Mouse (Mus musculus) embryo, embryonic 9.5 days (tissue): Measurements from ENCODE around the gene Tmem141.

Experiments used
- DNase-seq: peaks from one replicate; pipeline ENCODE4 v3.0.0-alpha.2; 2017; ENCODE audit errors: extremely low spot score

Gene Tmem141

GRCm38 (mm10) chr2:25607761-25608622 is 13.8 kb downstream of the Tmem141 start, which contains the start of gene Rabl6:
Gene Rabl6, minus strand, starts transcription at chr2:25608521.
- peak; percentile 90 for DNase-seq

- DNase-seq = no peak
Measured at GRCm38 (mm10) chr2:25602526-25602925, 19.3 kb downstream of the Tmem141 start.

DNA sequence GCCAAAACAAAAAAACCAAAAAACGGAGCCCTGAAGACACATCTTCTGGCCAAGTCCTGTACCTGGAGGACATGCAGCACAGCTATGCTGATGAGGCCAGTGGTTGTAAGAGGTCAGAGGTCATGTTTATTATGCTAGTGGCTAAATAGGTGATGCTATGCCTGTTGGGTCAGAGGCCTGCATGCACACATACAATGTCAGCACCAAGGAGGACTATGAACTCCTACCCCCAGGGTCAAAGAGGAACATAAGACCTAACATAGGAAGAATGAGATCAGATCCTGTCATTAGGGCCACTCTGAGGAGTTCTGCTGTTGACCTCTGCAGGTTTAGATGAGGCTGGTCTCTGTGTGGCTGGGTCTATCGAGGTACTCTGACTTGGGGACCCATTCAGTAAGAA is 21.8 kb downstream of the Tmem141 start:
- DNase-seq = no peak

DNA sequence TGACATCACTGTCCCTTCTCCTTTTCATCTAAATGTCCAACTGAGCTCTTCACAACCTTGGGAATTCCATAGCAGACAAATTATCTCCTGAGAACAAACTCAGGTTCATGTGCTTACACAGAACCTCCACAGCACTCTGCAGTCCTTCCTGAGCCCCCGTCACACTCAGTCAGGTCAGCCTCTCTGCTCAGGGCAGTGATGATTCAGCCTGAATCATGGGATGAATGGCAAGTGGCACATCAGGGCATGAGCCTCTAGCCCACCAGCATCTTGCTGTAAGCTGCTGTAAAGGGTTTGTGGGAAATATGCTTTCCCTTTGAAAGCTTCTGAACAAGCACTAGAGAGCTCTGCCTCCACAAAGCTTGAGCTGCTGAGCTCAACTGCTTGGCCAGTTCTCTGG is 23.1 kb downstream of the Tmem141 start:
- DNase-seq = no peak

DNA sequence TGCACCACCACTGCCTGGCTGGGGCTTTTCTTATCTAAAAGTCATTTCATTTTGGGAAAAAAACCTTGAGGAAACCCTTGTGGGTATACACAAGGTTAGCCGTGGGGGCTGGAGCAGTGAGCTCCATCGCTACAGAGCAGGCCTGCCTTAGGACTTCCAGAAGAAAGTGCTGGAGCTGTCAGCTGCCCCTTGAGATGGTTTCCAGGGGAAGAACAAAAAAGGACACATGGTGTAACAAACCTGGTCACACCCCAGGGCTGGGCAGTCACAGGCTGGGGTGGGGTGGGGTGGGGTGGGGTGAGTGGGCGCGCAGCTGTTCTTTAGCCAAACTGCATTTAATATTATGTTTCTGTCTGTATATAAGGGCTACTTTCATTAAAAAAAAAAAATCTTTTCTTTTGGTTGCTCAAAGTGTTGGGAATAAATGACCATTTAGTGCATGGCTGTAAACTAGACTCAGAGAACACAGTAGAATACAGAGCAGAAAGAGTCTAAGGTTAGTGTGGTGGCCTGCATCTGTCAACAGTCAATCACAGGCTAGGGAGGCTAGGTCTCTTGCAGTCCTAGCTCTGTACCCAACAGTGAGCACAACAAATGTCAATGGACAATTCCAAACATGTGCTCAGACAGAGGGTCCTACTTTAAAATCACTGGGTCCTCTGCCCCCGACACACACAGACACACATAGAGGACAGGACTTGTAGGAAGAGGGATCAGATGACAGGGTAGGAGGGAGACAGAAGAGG is 24.9 kb downstream of the Tmem141 start:
- DNase-seq = no peak

DNA sequence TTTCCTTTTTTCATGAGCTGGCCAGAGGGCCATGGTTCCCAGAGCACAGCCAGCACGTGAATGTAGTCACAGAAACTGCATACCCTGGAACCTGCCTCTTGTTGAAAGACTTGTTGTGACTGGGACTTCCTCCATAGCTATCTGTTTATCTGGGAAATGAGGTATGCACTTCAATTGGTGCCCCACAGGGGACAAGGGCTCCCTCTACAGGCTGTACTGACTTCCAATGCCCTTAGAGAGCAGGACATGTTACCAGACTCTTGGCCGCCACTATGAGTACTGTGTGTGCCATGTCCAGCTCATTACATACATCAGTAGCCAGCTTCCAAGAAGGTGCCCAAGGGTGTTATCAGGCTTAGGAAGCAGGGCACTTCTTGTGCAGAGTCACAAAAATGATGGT is 29.9 kb downstream of the Tmem141 start:
- no peak for DNase-seq

GRCm38 (mm10) chr2:25588227-25588907 is 33.4 kb downstream of the Tmem141 start:
- no peak for DNase-seq

DNA sequence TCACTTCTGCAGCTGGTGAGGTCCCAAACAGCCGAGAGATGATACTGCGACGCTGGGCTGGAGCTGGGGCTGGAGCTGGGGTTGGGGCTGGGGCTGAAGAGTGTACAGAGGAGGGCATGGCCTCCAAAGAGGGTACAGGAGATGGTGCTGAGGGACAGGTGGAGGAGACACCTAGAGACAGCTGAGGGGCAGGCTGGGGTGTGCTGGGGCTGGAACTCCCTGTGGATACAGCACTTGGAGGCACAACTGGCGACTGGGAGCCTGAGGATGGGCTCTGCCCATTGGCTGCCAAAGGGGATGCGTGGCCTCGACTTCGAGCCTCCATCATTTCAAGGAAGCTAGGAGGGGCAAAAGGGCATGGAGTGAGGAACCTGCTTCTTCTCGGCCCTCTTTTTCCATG is 34.5 kb downstream of the Tmem141 start:
- DNase-seq = no peak

- DNase-seq = no peak
Measured at GRCm38 (mm10) chr2:25585601-25586000, 36.2 kb downstream of the Tmem141 start.

DNA sequence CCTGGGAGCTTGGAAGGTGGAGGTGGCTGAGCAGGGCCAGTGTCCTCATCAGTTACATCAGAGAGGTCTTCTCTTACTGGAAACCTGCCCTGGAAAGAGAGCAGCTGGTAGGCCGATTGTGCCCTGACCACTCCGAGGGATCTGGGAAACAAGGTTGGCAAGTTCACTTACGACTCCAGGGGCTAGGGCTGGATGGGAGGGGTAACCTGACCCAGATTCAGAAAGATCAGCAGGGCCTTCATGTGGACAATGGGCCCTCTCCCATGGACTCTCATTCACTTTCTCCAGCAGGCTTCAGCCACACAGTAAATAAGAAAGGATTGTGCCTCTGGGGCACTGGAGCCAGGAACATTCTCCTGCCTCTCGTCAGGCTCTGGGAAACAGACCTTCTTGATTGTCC is 36.9 kb downstream of the Tmem141 start:
- DNase-seq = no peak

- DNase-seq = no peak
Measured at GRCm38 (mm10) chr2:25584152-25584551, 37.7 kb downstream of the Tmem141 start.

DNA sequence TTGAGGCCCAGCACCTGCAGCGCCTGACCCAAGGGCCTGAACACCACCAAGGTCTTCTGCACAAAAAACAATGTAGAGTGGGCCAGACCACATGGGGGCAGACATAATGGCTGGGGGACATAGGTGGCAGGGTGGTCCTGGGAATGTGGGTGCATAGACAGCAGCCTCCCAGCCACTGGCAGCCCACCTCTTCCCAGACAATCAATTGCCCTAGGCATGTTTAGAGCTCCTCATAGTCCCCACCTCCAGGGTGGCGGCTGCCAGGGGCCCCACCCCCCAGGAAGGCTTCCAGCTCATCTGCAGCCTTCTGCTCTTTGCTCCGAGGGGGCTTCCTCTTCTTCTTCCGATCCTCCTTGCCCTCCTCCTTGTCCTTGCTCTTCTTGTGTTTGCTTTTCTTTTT is 38.2 kb downstream of the Tmem141 start:
- DNase-seq = no peak

GRCm38 (mm10) chr2:25583120-25583481 is 38.7 kb downstream of the Tmem141 start:
- DNase-seq = no peak

- no peak for DNase-seq
Measured at GRCm38 (mm10) chr2:25582466-25583119, 39.2 kb downstream of the Tmem141 start.

DNA sequence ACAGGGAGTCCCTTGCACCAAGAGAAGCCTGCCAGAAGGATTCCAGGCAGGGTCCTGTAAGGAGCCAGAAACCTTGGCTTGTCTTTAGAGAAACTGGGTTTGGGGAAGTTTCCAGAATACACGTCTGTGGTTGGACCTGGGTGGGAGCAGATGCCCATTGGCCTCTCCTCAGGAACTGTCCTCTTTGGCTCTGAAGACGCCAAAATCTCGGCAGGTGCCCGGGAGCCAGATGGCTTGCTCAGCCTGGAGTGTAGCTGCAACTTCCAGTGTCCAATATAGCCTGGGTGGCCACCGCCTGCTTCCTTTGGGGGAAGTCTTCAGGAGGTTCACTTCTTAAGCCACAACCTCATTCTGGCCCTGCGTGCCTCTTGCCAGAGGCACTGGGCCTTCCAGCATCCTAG is 39.9 kb downstream of the Tmem141 start:
- no peak for DNase-seq

DNA sequence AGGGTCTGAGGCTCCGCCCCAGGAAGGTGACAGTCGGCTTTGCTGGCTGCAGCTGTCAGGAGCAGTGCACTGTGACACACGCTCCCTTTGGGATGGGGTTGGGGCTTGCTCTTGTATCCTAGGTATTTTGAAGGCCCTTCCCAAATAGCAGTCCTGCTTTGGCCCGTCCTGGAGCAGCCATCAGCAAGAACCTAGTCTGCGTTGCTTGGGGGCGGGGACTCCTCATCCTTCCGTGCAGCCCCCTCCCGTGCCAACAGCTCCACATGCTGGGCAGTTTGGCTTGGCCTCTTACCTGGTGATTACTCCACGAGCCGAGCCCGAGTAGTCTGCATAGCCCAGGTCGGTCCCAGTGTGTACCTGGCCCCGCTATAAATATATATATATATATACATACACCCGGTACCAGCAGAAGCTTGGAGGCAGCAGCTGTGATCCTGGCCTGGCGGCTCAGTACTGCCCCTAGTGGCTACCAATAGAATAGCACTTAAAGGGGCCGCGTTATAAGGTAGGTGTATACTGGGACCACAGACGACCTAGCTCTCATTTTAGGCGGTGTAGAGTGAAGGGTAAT is 40.4 kb downstream of the Tmem141 start, which contains the start of gene Ajm1:
Gene Ajm1, minus strand, starts transcription at position 464 of the 571 bp plus-strand sequence.
- peak; percentile 75 for DNase-seq

DNA sequence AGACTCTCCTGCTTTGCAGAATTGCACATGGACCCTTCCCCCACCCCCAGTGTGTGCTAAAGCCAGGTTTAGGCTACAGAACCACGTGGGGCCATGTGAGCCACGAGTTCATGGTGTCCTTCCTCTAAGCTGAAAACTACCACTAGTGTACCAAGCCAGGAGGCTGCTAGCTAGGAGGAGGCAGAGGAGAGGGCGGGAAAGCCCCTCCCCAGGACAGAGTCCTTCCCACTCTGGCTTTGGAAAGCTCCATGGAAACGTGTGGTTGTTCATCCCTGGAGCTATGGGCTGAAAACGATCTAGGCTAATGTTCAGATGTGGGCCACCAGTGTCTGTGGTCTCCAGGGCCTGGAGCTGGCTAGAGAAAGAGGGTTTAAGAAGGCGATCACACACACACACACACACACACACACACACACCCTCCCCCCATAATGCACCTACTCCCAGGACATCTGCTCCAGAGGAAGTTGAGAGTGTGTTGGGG is 41.1 kb downstream of the Tmem141 start:
- DNase-seq = no peak

DNA sequence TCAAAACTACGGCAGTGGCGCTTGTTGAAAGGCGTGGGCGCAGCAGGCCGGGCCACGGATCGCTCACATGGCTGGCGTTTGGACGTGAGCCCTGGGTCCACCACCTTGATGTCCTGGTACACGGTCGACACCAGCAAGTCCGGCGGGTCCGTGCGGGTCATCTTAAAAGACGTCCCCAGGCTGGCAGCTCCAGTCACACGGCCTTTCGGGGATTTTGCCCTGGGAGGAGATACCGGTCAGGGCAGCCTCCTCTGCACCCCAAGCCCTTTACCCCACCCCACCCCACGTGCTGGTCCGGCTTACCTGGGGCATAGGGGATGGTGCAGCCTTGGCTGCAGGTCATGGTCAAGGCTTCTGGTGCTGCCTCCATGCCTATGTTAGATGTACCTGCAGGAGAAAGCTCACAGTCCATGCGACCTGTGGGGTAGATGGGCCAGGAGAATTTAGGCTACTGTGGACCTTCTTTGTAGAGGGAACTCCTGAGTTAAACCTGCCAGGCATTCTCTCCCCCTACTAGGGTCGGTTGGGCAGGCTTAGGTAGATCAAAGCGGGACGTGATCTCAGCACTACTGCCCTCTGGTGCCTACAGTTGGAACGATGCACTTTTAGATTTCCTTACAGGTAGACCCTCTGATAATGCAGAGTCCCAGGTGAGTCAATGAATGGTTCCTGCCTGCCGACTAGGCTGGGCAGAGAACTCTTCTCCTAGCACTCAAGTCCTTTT is 41.9 kb downstream of the Tmem141 start:
- peak; percentile 48 for DNase-seq

DNA sequence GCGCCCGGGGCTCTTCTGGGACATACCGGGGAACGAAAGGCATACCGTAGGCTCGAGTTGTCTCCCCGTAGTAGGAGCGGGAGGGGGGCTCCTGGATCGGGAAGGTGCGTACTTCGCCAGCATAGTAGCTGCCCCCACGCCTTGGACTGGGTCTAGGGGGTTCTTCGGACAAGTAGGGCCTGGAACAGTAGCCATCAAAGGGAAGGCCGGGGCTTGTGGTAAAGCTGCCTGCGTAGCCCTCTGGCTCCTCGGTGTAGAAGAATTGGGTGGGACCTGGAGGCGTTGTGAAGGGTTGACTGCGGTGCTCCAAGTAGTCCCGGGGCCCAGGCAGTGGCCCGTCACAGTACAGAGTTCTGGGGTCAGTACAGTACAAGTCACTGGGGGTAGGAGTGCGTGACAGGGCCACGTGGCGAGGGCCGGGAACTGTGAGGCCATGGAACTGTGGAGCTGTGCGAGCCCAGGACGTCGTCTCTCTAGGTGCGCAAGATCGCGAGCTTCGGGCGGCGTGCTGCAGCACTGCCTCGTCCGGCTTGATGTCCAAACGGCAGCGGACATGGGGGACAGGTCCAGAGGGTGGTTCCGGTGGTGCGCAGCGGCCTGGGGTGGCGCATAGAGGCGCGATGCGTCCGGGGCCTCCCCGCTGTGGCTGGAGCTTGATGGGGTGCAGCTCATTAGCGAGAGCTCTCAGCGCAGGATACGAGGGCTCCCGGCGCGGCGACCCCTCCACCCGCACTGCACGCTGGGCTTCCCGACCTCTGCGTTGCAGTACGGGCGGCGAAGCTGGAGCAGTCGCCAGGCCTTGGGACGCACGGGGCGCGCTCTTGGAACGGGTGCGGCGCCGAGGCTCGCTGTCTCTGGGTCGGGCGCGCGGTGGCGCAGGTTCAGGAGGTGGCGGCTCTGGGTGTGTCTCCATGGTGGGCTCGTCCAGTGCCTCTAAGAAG is 42.7 kb downstream of the Tmem141 start:
- peak; percentile 32 for DNase-seq
